Mouse (Mus musculus) cerebellum, adult 2 months (tissue): ENCODE data around the gene Pde10a.

ENCODE experiments used
- CTCF ChIP-seq: fragments of 200-500 bp; IDR thresholded peaks from 2 replicates; pipeline ENCODE4 v1.5.1; 2011; ENCODE audit warnings: low read depth, mild to moderate bottlenecking, control low read depth, low read length, moderate library complexity, borderline replicate concordance; ENCODE audit not compliant: insufficient read depth
- POLR2A ChIP-seq: fragments of 200-500 bp; IDR thresholded peaks from 2 replicates; pipeline ENCODE4 v1.6.1; 2011; ENCODE audit warnings: low read length, control low read depth, borderline replicate concordance; ENCODE audit not compliant: insufficient read depth

DNA sequence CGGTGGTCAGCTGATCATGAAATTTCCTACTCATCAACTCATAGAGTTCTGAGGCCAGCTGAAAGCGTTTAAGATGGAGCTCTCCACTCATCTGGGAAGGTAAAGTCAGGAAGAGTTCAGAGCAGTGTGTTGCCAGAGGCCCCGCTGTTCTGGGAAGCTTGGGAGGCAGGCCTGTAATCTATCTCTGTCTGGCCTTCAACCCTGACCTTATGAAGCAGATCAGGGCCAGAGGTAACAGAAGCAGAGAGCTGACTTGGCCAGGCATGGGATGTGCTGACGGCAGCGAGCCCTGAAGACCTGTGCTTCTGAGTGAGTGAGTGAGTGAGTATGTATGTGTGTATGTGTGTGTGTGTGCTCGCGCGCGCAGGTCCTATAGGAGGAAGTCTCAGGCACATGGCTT, 132.5 kb downstream of the Pde10a start:
- TF ChIP-seq CTCF (no peak), POLR2A (no peak)
